Mouse (Mus musculus) lung, adult 2 months (tissue): ENCODE data around the gene Gm5767. TPM values are rescaled to one million over a fixed set of nuclear protein-coding genes. Genes with fewer than 3 reads are reported as not detected.

Source experiments
- DNase-seq: peaks from one replicate; pipeline ENCODE4 v3.0.0; 2022
- H3K4me1 ChIP-seq: fragments of 200-500 bp; 2 replicates; pipeline ENCODE4 v1.6.1; 2011; ENCODE audit warnings: low read length; ENCODE audit not compliant: control insufficient read depth, insufficient read depth
- H3K4me3 ChIP-seq: fragments of 200-500 bp; replicated peaks from 2 replicates; pipeline ENCODE3; 2011; ENCODE audit warnings: low read depth, mild to moderate bottlenecking, control low read depth, low read length; ENCODE audit errors: extremely low read depth
- CTCF ChIP-seq: fragments of 200-500 bp; IDR thresholded peaks from 2 replicates; pipeline ENCODE4 v1.5.1; 2011; ENCODE audit warnings: mild to moderate bottlenecking, low read length, control low read depth; ENCODE audit not compliant: insufficient read depth
- POLR2A ChIP-seq: fragments of 200-500 bp; IDR thresholded peaks from 2 replicates; pipeline ENCODE4 v1.6.1; 2011; ENCODE audit warnings: low read depth, mild to moderate bottlenecking, control low read depth, low read length, borderline replicate concordance; ENCODE audit errors: extremely low read depth
- WGBS: fragments of 180-500 bp; shearing (Covaris S2); methylation state at CpG from one replicate; pipeline ENCODE4 v1.1.7; 2018; 5-methylcytosine and 5-hydroxymethylcytosine counted together
- polyA plus RNA-seq: library from polyadenylated mRNA; depleted of rRNA; stranded (reverse); fragments of >200 nt; gene quantifications from 2 replicates; pipeline ENCODE4 v1.2.3, GENCODE M21; 2012

The Gm5767 gene
- polyA plus RNA-seq, 1 experiment = not detected

- whole genome bisulfite sequencing = 84% methylated on average over 6 of the region's 6 CpGs
- TF ChIP-seq CTCF = no peak
- TF ChIP-seq POLR2A = no peak
- no peak overlapping the region for H3K4me3 ChIP-seq
- H3K4me1 ChIP-seq = no peaks in the 10 kb centered on the region
- no peak for DNase-seq
These were observed 25.5 kb upstream of the Gm5767 start for GRCm38 (mm10) chr16:8655108-8655507.

GRCm38 (mm10) chr16:8655599-8655998, 25.0 kb upstream of the Gm5767 start:
- no peak for TF ChIP-seq POLR2A
- 0 out of 2 replicates have a peak, but pooled peaks have one; percentile 13 for TF ChIP-seq CTCF
- 70% methylated on average over 9 of the region's 9 CpGs for WGBS
- Histone ChIP-seq H3K4me1 (no peaks in the 10 kb centered on the region), H3K4me3 (no peak overlapping the region)
- DNase-seq = no peak

GRCm38 (mm10) chr16:8656256-8656655, 24.3 kb upstream of the Gm5767 start:
- WGBS = 74% methylated on average over 2 of the region's 2 CpGs
- no peak for DNase-seq
- Histone ChIP-seq H3K4me1 (no peaks in the 10 kb centered on the region), H3K4me3 (no peak overlapping the region)
- TF ChIP-seq POLR2A (no peak), CTCF (no peak)

GRCm38 (mm10) chr16:8658349-8658748, 22.2 kb upstream of the Gm5767 start:
- no peak overlapping the region for H3K4me3 ChIP-seq
- peaks cover 6% of the 10 kb centered on the region; the same call in 1 of the 2 replicates for H3K4me1 ChIP-seq
- WGBS = 79% methylated on average over 4 of the region's 4 CpGs
- no peak for DNase-seq
- no peak for TF ChIP-seq CTCF
- TF ChIP-seq POLR2A = no peak

GRCm38 (mm10) chr16:8658764-8659163, 21.8 kb upstream of the Gm5767 start:
- no peak for DNase-seq
- WGBS = 90% methylated on average over 4 of the region's 4 CpGs
- Histone ChIP-seq H3K4me1 (peaks cover 7% of the 10 kb centered on the region; the same call in 1 of the 2 replicates), H3K4me3 (no peak overlapping the region)
- no peak for TF ChIP-seq POLR2A
- TF ChIP-seq CTCF = no peak

- no peak for DNase-seq
- 41% methylated on average over 2 of the region's 2 CpGs for WGBS
- H3K4me1 ChIP-seq = peaks cover 30% of the 10 kb centered on the region
These were observed 17.5 kb upstream of the Gm5767 start for GRCm38 (mm10) chr16:8663022-8663421.

GRCm38 (mm10) chr16:8663606-8664539, 16.7 kb upstream of the Gm5767 start:
- 73% methylated on average over 24 of the region's 24 CpGs for WGBS
- no peak for DNase-seq
- Histone ChIP-seq H3K4me3 (no peak overlapping the region), H3K4me1 (peaks cover 31% of the 10 kb centered on the region)
- no peak for TF ChIP-seq CTCF
- no peak for TF ChIP-seq POLR2A

More at GRCm38 (mm10) chr16:8663022-8663421, 17.5 kb upstream of the Gm5767 start:
- no peak for TF ChIP-seq CTCF
- no peak for TF ChIP-seq POLR2A
- no peak overlapping the region for H3K4me3 ChIP-seq

GRCm38 (mm10) chr16:8665367-8665766, 15.2 kb upstream of the Gm5767 start:
- H3K4me1 ChIP-seq = peaks cover 39% of the 10 kb centered on the region
- 53% methylated on average over 5 of the region's 5 CpGs for WGBS
- TF ChIP-seq CTCF (no peak), POLR2A (no peak)
- no peak overlapping the region for H3K4me3 ChIP-seq
- no peak for DNase-seq

GRCm38 (mm10) chr16:8666452-8666851, 14.1 kb upstream of the Gm5767 start:
- no peak for TF ChIP-seq POLR2A
- TF ChIP-seq CTCF = no peak
- Histone ChIP-seq H3K4me1 (peaks cover 45% of the 10 kb centered on the region), H3K4me3 (no peak overlapping the region)
- 13% methylated on average over 2 of the region's 2 CpGs for WGBS
- no peak for DNase-seq

GRCm38 (mm10) chr16:8667261-8667660, 13.3 kb upstream of the Gm5767 start:
- DNase-seq = no peak
- no peak overlapping the region for H3K4me3 ChIP-seq
- 31% methylated on average over 7 of the region's 7 CpGs for WGBS
- H3K4me1 ChIP-seq = peaks cover 45% of the 10 kb centered on the region
- TF ChIP-seq CTCF (no peak), POLR2A (peak; percentile 43; the same call in 1 of the 2 replicates)
